Mouse (Mus musculus) effector memory CD4-positive, alpha-beta T cell, adult 5 months (primary cell): ENCODE data around the gene Gm21317. TPM values are rescaled to one million over a fixed set of nuclear protein-coding genes. Genes with fewer than 3 reads are reported as not detected.

Source experiments
- polyA plus RNA-seq: library from polyadenylated mRNA; unstranded; fragments of 100-300 nt; shearing (Covaris generic); gene quantifications from one replicate; pipeline ENCODE4 v1.2.1, GENCODE M21; 2017

The Gm21317 gene
- polyA plus RNA-seq: not detected

GRCm38 (mm10) chrY:82224927-82225326, at the start of gene Gm21317:
TSS of gene Gm21317 (plus strand) at chrY:82225227.

